Mouse (Mus musculus) midbrain, embryonic 11.5 days (tissue): Measurements from ENCODE around the gene Zfp141. TPM values are rescaled to one million over a fixed set of nuclear protein-coding genes. Genes with fewer than 3 reads are reported as not detected.
A peak's percentile ranks its signal among the peaks of the same experiment; 100 is the strongest.
"Not testable (repeated sequence)": the region's sequence is repeated elsewhere in the genome, so short reads cannot be mapped to it uniquely, and the experiment has no call there.

Experiments used
- ATAC-seq: fragments of 200-750 bp; cut with Nextera tagmentation; 2 replicates; pipeline ENCODE4 v1.8.0; 2017; ENCODE audit warnings: moderate TSS enrichment, moderate library complexity; ENCODE audit not compliant: low FRiP score
- DNase-seq: peaks from one replicate; pipeline ENCODE4 v3.0.0; 2015; ENCODE audit warnings: low spot score; ENCODE audit errors: missing footprints
- H3K27ac ChIP-seq: fragments of 300-500 bp; sonication (generic); 2 replicates; pipeline ENCODE4 v1.5.1; 2014; ENCODE audit warnings: low read depth, low read length
- H3K27me3 ChIP-seq: fragments of 300-500 bp; sonication (generic); 2 replicates; pipeline ENCODE4 v1.6.1; 2014; ENCODE audit warnings: mild to moderate bottlenecking, low read length, moderate library complexity, mixed read lengths; ENCODE audit not compliant: control insufficient read depth, insufficient read depth
- H3K36me3 ChIP-seq: fragments of 300-500 bp; sonication (generic); 2 replicates; pipeline ENCODE4 v1.6.1; 2014; ENCODE audit warnings: mild to moderate bottlenecking, low read length, moderate library complexity, mixed read lengths; ENCODE audit not compliant: control insufficient read depth, insufficient read depth
- H3K4me1 ChIP-seq: fragments of 300-500 bp; sonication (generic); 2 replicates; pipeline ENCODE4 v1.6.1; 2014; ENCODE audit warnings: low read length; ENCODE audit not compliant: control insufficient read depth, insufficient read depth
- H3K4me2 ChIP-seq: fragments of 300-500 bp; sonication (generic); 2 replicates; pipeline ENCODE4 v1.6.1; 2014; ENCODE audit warnings: mild to moderate bottlenecking, moderate library complexity
- H3K4me3 ChIP-seq: fragments of 300-500 bp; sonication (generic); 2 replicates; pipeline ENCODE4 v1.5.1; 2014; ENCODE audit warnings: low read depth, low read length
- H3K9ac ChIP-seq: fragments of 300-500 bp; sonication (generic); 2 replicates; pipeline ENCODE4 v1.6.1; 2014; ENCODE audit warnings: low read length
- H3K9me3 ChIP-seq: fragments of 300-500 bp; sonication (generic); 2 replicates; pipeline ENCODE4 v1.6.1; 2016; ENCODE audit warnings: low read length; ENCODE audit not compliant: control insufficient read depth
- WGBS: fragments of 180-500 bp; shearing (Covaris S2); extraction: QIAGEN DNeasy Blood & Tissue Kit; methylation state at CpG from one replicate; pipeline ENCODE4 v1.1.7; 2014; 5-methylcytosine and 5-hydroxymethylcytosine counted together
- polyA plus RNA-seq: library from polyadenylated mRNA; unstranded; fragments of >200 nt; fragmentation: Nextera tagmentation; extraction: Ambion mirVana; gene quantifications from 2 replicates; pipeline ENCODE4 v1.2.1, GENCODE M21; 2014

Zfp141 gene
- polyA plus RNA-seq: 12.3 and 12.8 TPM in 2 replicates

DNA sequence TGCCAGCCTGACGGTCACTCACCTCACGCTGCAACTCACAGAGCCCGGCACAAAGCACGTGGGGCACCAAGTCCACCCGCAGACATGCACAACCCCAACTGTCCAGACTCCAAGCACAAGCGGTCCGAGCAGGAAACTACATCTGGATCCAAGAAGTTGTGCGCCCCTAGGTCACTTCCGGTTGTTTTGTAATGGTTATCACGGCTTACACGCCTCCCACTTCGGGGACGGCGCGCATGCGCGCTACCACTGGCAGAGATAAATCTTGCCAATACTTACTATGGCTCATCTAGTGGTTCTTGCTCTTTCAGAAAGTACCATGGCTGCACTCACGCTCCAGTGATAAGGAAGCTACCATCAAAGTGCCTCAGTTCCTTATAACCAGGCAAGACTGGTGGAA lies at the start of gene Zfp141:
TSS of gene Zfp141 (minus strand) at position 153 of the 400 bp plus-strand sequence.
- H3K36me3 ChIP-seq, H3K27ac ChIP-seq, H3K27me3 ChIP-seq, H3K4me1 ChIP-seq, H3K9me3 ChIP-seq: not testable (repeated sequence)
- peak; percentile 95 for ATAC-seq
- Histone ChIP-seq H3K9ac (peak within 1 kb of the TSS; percentile 71), H3K4me2 (peak within 1 kb of the TSS; percentile 54), H3K4me3 (peak within 1 kb of the TSS; percentile 64)
- peak; percentile 96 for DNase-seq
- WGBS: 6% methylated on average over 18 of the region's 18 CpGs

DNA sequence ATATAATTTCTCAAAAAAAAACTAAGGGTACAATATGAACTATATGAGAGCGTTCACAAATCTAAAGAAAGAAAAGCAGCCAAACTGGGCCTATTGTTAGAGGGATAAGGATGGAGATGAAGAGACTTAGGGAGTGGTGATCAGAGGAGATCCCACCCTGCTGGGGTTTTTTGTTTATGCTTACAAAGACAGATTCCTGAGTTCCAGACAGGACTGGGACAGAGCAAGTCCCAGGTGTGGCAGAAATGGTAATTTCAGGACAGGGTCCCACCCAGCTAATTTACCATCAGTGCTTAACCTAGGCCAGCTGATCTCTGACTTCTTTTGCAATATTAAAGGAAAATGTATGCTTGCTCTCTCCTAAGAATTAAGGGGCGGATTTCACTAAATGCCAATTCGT lies 46.2 kb upstream of the Zfp141 start:
- H3K9me3 ChIP-seq: peaks cover under 1% of the 10 kb centered on the region; the same call in 1 of the 2 replicates

DNA sequence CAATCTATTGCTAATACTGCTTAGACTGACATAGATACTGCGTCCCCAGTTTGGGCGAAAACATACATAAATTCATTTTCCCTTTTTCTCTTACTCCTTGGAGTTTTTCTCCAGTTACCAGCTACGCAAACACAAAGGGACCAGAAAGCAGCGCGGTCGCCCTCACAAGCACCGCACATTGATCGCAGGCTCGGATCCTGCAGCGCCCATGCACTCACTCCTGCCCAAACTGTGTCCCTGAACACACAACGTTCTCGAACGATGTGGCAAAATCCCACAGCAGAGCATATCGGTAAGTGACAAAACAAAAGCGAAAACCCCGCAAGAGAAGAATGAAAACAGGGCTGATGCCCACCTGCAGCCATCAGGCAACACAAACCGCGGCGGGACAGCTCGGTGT lies 354 bp downstream of the Zfp141 start:
- Histone ChIP-seq H3K4me2 (peak overlapping the region; percentile 54), H3K4me1 (no peaks in the 10 kb centered on the region; the same call in 1 of the 2 replicates), H3K27me3 (no peaks in the 10 kb centered on the region), H3K36me3 (peaks cover 7% of the 10 kb centered on the region; the same call in 1 of the 2 replicates), H3K27ac (no peak overlapping the region), H3K9ac (peak overlapping the region; percentile 71), H3K9me3 (peaks cover 3% of the 10 kb centered on the region; the same call in 1 of the 2 replicates), H3K4me3 (peak overlapping the region; percentile 64)
- WGBS: under 1% methylated on average over 20 of the region's 20 CpGs
- ATAC-seq: peak; percentile 64
- peak; percentile 93 for DNase-seq

More for the DNA sequence above, 46.2 kb upstream of the Zfp141 start:
- Histone ChIP-seq H3K27me3 (no peaks in the 10 kb centered on the region), H3K9ac (no peak overlapping the region), H3K4me2 (no peak overlapping the region), H3K27ac (no peak overlapping the region), H3K4me1 (no peaks in the 10 kb centered on the region), H3K4me3 (no peak overlapping the region), H3K36me3 (no peaks in the 10 kb centered on the region)
- WGBS: 78% methylated on average over 3 of the region's 3 CpGs
- ATAC-seq (no peak), DNase-seq (no peak)

DNA sequence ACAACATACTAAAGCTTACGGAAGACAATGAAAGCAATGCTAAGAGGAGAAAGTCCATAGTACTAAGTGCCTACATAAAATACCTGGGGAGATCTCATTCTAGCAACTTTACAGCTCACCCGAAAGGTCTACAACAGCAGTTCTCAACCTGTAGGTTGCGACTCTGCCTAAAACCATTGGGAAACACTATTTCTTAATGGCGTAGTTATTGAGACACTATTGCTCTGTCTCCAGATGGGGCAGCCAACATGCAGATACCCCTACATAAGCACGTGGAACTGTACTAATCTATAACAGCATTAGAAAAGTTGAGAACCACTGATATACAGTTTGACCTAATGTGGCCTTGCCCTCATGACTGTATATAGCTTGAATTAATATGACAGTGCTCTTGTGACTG lies 7.3 kb downstream of the Zfp141 start:
- 91% methylated on average over 5 of the region's 5 CpGs for WGBS
- H3K36me3 ChIP-seq: peaks cover 10% of the 10 kb centered on the region; the same call in 1 of the 2 replicates

DNA sequence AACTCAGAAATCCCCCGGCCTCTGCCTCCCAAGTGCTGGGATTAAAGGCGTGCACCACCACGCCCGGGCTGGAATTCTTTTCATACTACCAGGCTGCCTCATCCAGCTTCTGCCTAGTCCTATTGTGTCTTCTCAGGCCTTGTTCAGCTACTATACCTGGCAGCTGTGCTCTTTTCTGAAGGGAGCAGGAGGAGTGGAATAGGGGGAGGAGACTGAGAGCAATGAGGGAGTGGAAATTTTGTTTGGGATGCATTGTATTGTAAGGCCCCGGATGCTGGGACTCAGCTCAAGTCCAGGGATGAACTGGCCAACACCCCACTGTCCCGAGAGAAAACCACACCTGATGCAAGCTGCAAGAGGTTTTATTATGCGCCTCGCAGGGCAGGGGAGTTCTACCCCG lies 8.2 kb downstream of the Zfp141 start:
- Histone ChIP-seq H3K27me3 (no peaks in the 10 kb centered on the region), H3K4me3 (no peak overlapping the region), H3K4me1 (no peaks in the 10 kb centered on the region), H3K36me3 (peaks cover 10% of the 10 kb centered on the region; the same call in 1 of the 2 replicates), H3K27ac (no peak overlapping the region), H3K4me2 (no peak overlapping the region), H3K9ac (no peak overlapping the region), H3K9me3 (peaks cover 12% of the 10 kb centered on the region; the same call in 1 of the 2 replicates)
- DNase-seq (no peak), ATAC-seq (no peak)
- 92% methylated on average over 9 of the region's 9 CpGs for WGBS

More for the DNA sequence above, 7.3 kb downstream of the Zfp141 start:
- no peak for ATAC-seq
- Histone ChIP-seq H3K4me2 (no peak overlapping the region), H3K4me3 (no peak overlapping the region), H3K27ac (no peak overlapping the region), H3K27me3 (no peaks in the 10 kb centered on the region), H3K9ac (no peak overlapping the region), H3K4me1 (no peaks in the 10 kb centered on the region), H3K9me3 (peaks cover 6% of the 10 kb centered on the region; the same call in 1 of the 2 replicates)
- no peak for DNase-seq

DNA sequence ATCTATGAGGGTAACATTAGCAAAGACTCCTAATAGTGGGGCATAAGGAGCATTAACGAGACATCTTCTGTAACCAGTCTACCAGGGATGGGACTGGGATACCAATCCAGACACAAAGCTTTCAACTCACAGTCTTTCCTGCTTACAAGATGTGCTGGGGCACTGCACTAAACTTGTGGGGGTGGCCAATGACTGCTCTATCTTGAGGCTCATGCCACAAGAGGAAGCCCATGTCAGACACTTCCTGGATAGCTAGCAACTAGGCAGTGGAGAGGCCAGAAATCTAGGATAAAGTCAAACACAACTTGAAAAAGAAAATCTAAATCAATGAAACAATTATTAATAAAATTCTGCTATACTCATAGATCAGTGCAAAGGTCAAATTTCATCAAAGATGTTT lies 9.3 kb downstream of the Zfp141 start:
- WGBS: 96% methylated on average over 1 of the region's 1 CpGs
- H3K9me3 ChIP-seq: peaks cover 12% of the 10 kb centered on the region; the same call in 1 of the 2 replicates
- H3K4me3 ChIP-seq: no peak overlapping the region
- H3K4me2 ChIP-seq: no peak overlapping the region
- DNase-seq (no peak), ATAC-seq (no peak)
- no peak overlapping the region for H3K9ac ChIP-seq
- H3K27me3 ChIP-seq: no peaks in the 10 kb centered on the region
- no peak overlapping the region for H3K27ac ChIP-seq
- no peaks in the 10 kb centered on the region for H3K4me1 ChIP-seq
- peaks cover 10% of the 10 kb centered on the region; the same call in 1 of the 2 replicates for H3K36me3 ChIP-seq

DNA sequence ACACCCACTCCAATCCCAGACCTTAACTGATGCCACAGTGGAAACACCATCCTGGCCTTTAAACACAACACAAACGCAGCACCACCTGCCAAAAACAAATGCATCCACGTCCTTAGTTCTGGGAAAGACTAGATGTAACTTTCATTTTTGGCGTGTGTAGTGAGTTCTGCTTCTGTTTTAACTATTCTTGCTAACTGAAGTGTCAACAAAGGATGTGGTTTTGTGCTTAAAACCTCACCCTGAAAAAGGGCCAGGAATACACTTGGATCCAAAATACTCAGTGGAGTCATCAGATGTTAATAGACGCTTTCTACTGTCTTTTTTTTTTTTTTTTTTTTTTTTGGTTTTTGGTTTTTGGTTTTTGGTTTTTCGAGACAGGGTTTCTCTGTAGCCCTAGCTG lies 14.7 kb downstream of the Zfp141 start:
- 90% methylated on average over 5 of the region's 5 CpGs for WGBS
- H3K36me3 ChIP-seq: peaks cover 7% of the 10 kb centered on the region; the same call in 1 of the 2 replicates
- H3K4me1 ChIP-seq: no peaks in the 10 kb centered on the region
- H3K27ac ChIP-seq: no peak overlapping the region
- H3K4me3 ChIP-seq: no peak overlapping the region
- peaks cover 12% of the 10 kb centered on the region; the same call in 1 of the 2 replicates for H3K9me3 ChIP-seq
- H3K9ac ChIP-seq: no peak overlapping the region
- H3K4me2 ChIP-seq: no peak overlapping the region
- DNase-seq (no peak), ATAC-seq (no peak)
- H3K27me3 ChIP-seq: no peaks in the 10 kb centered on the region

DNA sequence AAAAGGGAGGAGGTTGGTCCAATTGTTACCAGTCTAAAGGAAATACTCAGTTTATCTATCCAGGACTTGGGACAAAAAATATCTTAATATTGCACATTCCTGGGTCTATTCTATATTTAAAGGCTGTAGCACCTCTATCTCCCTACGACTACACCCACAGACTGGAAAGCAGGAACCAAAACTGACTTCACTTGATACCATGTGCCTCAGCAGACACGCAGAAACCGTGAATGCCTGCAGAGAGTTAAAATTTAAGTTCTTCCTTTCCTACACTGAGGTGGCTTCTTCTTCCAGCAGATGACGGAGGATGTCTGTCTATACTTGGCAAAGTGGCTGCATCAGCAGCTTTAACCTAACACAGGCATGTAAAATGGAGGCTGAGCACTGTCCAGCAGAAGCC lies 15.2 kb downstream of the Zfp141 start:
- Histone ChIP-seq H3K4me3 (no peak overlapping the region), H3K9ac (no peak overlapping the region), H3K27ac (no peak overlapping the region), H3K27me3 (no peaks in the 10 kb centered on the region), H3K4me1 (no peaks in the 10 kb centered on the region), H3K9me3 (peaks cover 12% of the 10 kb centered on the region; the same call in 1 of the 2 replicates), H3K36me3 (peaks cover 9% of the 10 kb centered on the region; the same call in 1 of the 2 replicates), H3K4me2 (no peak overlapping the region)
- DNase-seq (no peak), ATAC-seq (no peak)
- 93% methylated on average over 4 of the region's 4 CpGs for WGBS

DNA sequence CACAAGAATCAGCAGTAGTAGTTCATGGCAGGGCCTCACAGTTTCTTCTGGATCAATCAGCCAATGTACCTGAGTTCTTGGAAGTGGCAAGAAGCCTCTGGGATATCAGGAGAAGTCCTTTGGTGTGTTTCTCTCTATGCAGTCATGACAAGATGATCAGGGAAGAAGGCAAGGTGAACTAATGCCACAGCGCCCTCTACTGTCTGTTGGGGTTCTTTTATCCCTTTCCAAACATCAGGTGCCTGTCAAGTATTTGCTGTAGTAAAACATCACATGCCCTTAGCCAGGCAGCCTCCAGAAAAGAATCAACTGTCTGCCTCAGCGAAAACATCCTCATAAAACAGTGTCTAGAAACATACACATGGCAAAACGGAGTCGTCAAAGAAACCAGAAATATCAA lies 50.9 kb downstream of the Zfp141 start:
- H3K27me3 ChIP-seq: no peaks in the 10 kb centered on the region
- 65% methylated on average over 4 of the region's 4 CpGs for WGBS

More for the DNA sequence above, 50.9 kb downstream of the Zfp141 start:
- Histone ChIP-seq H3K4me1 (no peaks in the 10 kb centered on the region), H3K36me3 (no peaks in the 10 kb centered on the region), H3K9ac (no peak overlapping the region), H3K9me3 (peaks cover 9% of the 10 kb centered on the region; the same call in 1 of the 2 replicates), H3K27ac (no peak overlapping the region), H3K4me2 (no peak overlapping the region), H3K4me3 (no peak overlapping the region)
- DNase-seq (no peak), ATAC-seq (no peak)
